Mouse (Mus musculus) megakaryocyte-erythroid progenitor cell, adult 5-6 weeks (primary cell): ENCODE measurements around the gene Gm5485. TPM values are rescaled to one million over a fixed set of nuclear protein-coding genes. Genes with fewer than 3 reads are reported as not detected.
A peak's percentile ranks its signal among the peaks of the same experiment; 100 is the strongest.

Experiments used
- ATAC-seq: replicated peaks from 2 replicates; pipeline ENCODE4 v1.8.0; 2016; ENCODE audit warnings: mild to moderate bottlenecking, inconsistent platforms; ENCODE audit not compliant: severe bottlenecking, poor library complexity, low FRiP score, low TSS enrichment
- total RNA-seq, 2 experiments: library from RNA; stranded (forward) in 1 of 2; stranded (reverse) in 1 of 2; fragments of 200-1000, 215-1000 nt in 1 of 2; fragments of >200 nt in 1 of 2; fragmentation: Nextera tagmentation in 1 of 2; gene quantifications; 2 replicates each; pipeline ENCODE4 v1.2.3; 2014 to 2017

Gene Gm5485
- total RNA-seq (2014; fragmentation: Nextera tagmentation) (not detected in 2 replicates), total RNA-seq (2017) (not detected in 2 replicates)

DNA sequence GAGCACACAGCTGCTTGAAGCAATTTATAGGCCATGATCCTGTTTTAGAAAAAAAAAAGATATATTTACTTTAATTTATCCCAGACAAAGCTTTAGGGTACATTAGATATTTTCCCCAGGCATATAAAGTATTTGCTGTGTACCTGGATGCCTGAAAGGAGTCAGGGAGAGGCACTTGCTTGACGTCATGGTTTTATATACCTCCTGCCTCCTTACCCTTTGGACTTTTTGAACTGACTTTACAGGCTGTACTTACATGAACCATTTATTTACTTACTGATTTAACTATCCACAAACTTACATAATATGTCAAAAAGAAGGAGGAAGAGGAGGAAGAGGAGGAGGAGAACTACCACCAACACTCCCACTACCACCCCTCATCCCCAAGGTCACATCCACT lies at the start of gene Gm5485:
Gene Gm5485, minus strand, starts transcription at position 171 of the 400 bp plus-strand sequence.
- ATAC-seq, result no peak

DNA sequence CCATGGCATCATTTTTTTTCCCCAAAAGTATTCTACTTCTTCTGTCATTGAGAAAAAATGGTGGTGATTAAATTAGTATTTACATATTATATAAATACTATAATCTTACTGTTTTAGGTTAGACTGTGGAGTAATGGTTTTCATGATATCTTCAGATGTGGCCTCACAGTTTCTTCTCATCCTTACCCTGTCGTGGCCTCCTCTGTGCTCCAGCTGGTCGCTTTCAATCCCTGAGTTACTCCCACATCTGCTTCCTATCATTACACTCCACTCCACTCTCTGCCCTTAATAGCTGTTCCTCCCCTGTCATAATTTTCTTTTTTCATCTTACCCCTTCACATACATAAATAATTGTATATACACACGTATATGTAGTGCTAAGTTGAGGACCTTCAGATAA lies 41.0 kb upstream of the Gm5485 start:
- no peak for ATAC-seq

DNA sequence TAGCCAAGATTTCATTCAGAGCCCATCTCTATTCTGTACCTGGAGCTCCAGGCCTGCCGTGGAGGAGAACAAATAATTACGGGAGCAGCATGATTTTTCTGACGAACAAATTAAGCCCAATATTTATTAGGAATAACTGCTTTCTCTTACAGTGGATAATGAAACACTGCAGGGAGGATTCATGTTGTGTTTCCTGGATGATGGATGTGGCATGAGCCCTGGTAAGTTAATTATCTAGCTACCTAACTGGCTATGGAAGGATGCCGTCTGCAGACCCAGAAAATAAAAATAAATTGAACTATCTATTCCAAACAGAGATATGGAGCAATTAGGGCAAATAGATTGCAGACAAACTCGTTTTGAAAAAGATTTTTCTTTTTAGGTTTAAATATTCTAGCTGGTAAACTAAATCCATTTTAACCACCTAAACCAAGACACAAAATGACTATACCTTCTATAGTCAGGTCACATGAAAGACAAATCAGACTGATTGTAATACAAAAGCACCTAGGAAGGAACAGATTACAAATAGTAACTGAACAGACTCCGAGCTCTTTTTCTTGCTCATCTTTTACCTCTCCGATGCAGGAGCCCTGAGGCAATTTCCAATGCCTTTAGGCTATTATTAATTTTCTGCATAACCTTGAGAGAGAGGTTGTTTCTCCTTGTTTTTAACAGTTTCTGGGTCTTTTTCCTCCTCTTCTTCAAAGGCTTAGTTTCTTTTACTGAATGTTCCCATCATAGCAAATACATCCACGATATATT lies 34.1 kb upstream of the Gm5485 start:
- ATAC-seq, result no peak

- no peak for ATAC-seq
Observed at GRCm38 (mm10) chr16:48444589-48444988, 32.4 kb upstream of the Gm5485 start.

- ATAC-seq, result peak; percentile 50; the same call in 1 of the 2 replicates
Observed at GRCm38 (mm10) chr16:48437476-48437875, 25.3 kb upstream of the Gm5485 start.

- no peak for ATAC-seq
Observed at GRCm38 (mm10) chr16:48435454-48435853, 23.2 kb upstream of the Gm5485 start.

DNA sequence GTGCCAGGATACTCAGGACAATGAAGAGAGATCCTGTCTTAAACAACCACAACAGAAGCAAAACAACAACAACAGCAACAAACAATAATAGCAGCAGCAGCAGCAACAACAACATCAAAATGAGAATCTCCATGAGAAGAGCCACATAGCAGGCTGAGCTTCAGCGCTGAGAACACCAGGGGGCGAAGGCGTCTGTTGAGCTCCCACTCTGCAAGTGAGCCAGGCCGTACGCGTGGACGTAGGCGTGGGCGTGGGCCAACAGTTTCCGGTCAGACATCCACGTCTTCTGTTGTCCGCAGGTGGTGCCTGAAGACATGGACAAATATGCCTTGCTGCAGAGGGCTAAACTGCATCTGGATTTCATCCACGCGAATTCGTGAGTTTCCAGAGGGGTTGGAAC lies 18.8 kb upstream of the Gm5485 start, which contains the start of gene Morc1:
Gene Morc1, plus strand, starts transcription at position 211 of the 400 bp plus-strand sequence.
- 0 out of 2 replicates have a peak, but pooled peaks have one; percentile 30 for ATAC-seq

- ATAC-seq, result no peak
Observed at GRCm38 (mm10) chr16:48429427-48429826, 17.2 kb upstream of the Gm5485 start.

- no peak for ATAC-seq
Observed at GRCm38 (mm10) chr16:48424069-48424468, 11.9 kb upstream of the Gm5485 start.

- no peak for ATAC-seq
Observed at GRCm38 (mm10) chr16:48422501-48422900, 10.3 kb upstream of the Gm5485 start.

DNA sequence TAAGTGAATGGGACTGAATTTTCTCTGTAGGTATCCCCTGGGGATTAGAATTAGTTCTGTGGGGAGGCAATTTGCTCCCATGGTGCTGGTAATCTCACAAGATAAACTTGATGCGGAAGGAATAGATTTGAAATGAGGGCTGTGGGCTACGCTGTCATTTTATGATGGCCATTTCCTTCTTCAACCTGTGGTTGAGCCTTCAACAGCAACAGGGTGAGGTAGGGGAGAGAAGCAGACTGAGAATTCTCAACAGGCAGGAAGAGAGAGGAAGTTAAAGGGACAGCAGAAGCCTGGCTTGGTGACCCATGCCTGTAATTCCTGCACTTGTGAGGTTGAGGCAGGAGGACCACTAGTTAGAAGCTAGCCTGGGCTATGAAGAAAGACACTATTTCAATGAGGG lies 6.8 kb upstream of the Gm5485 start:
- no peak for ATAC-seq

DNA sequence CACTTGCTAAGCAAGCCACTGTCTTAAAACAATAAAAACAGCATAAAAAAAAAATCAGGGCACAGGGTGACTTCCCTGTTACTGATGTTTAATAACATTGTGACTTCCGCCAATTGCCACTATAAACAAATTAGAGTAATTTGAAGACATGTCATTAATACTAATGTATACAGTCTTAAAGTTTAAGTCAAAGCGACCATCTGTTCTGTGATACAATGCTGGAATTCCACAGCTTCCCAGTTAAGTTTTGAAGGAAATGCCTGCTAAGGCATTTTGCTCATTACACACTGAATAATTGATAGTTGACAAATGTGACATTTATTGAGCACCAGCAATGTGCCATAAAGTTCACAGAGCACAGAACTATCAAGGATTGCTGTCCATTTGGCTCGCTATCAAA lies 6.3 kb upstream of the Gm5485 start:
- no peak for ATAC-seq

- no peak for ATAC-seq
Observed at GRCm38 (mm10) chr16:48410125-48410524, 2.1 kb downstream of the Gm5485 start.

- no peak for ATAC-seq
Observed at GRCm38 (mm10) chr16:48409580-48409979, 2.6 kb downstream of the Gm5485 start.

- no peak for ATAC-seq
Observed at GRCm38 (mm10) chr16:48405674-48406403, 6.4 kb downstream of the Gm5485 start.

DNA sequence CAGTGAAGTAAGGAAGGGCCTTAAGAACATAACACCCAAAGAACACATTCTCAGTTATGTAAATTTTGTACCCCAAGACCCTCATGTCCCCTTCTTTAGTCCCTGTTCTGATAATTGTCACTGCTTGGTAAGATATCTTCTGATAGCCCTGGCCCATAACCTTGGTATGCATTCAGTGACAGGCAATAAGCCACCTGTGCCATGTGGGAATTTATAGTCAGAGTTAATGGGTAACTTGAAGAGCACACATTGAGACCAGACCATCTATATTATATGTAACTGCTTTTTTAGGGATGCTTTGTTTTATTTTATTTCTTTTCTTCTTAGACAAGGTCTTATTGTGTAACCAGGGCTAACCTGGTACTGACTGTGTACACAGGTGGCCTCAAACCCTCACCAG lies 8.2 kb downstream of the Gm5485 start:
- ATAC-seq, result no peak

DNA sequence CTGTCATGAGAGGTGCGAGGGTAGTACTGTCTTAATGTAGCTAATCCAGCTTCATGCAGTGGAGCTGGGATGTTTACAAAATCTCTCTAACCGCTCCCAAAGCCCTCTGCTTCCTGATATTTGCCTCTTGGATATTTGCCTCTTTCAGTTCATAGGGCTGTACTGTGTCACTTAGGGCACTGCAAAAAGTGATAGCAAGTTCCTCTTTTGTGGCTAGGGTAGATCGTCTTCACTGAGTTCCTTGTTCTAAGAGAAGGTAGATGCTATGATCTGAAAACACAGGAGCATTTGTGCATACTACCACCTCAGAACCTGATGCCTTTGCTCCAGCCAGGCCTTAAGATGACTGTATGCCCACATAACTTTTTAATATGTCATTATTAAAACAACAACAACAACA lies 8.8 kb downstream of the Gm5485 start:
- ATAC-seq, result no peak

- no peak for ATAC-seq
Observed at GRCm38 (mm10) chr16:48402963-48403362, 9.3 kb downstream of the Gm5485 start.

- ATAC-seq, result no peak
Observed at GRCm38 (mm10) chr16:48395278-48395677, 16.9 kb downstream of the Gm5485 start.

GRCm38 (mm10) chr16:48386982-48387381 lies 25.2 kb downstream of the Gm5485 start:
- no peak for ATAC-seq
